Mouse (Mus musculus): Measurements from ENCODE around the gene Tec. TPM values are rescaled to one million over a fixed set of nuclear protein-coding genes. Genes with fewer than 3 reads are reported as not detected.

Gene Tec
- polyA plus RNA-seq, 1 experiment, result 7.8 TPM

GRCm38 (mm10) chr5:72895261-72895660 lies 27.0 kb upstream of the Tec start:
- WGBS, result 87% methylated on average over 11 of the region's 11 CpGs
- no peak for DNase-seq (ENCODE audit: low read depth, low spot score)

- DNase-seq (ENCODE audit: low read depth, low spot score), result no peak
- WGBS, result 63% methylated on average over 5 of the region's 5 CpGs
These were observed 25.7 kb upstream of the Tec start for GRCm38 (mm10) chr5:72893987-72894386.

- 2% methylated on average over 12 of the region's 12 CpGs for WGBS
- DNase-seq (ENCODE audit: low read depth, low spot score), result no peak
These were observed 23.3 kb upstream of the Tec start for GRCm38 (mm10) chr5:72891534-72891933.

- WGBS, result 61% methylated on average over 7 of the region's 7 CpGs
- DNase-seq (ENCODE audit: low read depth, low spot score), result no peak
These were observed 20.0 kb upstream of the Tec start for GRCm38 (mm10) chr5:72888260-72888659.

GRCm38 (mm10) chr5:72886458-72887222 lies 18.4 kb upstream of the Tec start:
- no peak for DNase-seq (ENCODE audit: low read depth, low spot score)
- 82% methylated on average over 19 of the region's 19 CpGs for WGBS

GRCm38 (mm10) chr5:72883706-72884105 lies 15.4 kb upstream of the Tec start:
- 27% methylated on average over 3 of the region's 3 CpGs for WGBS
- DNase-seq (ENCODE audit: low read depth, low spot score), result no peak

- no peak for DNase-seq (ENCODE audit: low read depth, low spot score)
- 45% methylated on average over 2 of the region's 2 CpGs for WGBS
These were observed 14.1 kb upstream of the Tec start for GRCm38 (mm10) chr5:72882412-72882765.

- WGBS, result 56% methylated on average over 12 of the region's 12 CpGs
- no peak for DNase-seq (ENCODE audit: low read depth, low spot score)
These were observed 13.6 kb upstream of the Tec start for GRCm38 (mm10) chr5:72881748-72882411.

- 47% methylated on average over 5 of the region's 5 CpGs for WGBS
- DNase-seq (ENCODE audit: low read depth, low spot score), result no peak
These were observed 11.5 kb upstream of the Tec start for GRCm38 (mm10) chr5:72879736-72880135.

- DNase-seq (ENCODE audit: low read depth, low spot score), result no peak
- 82% methylated on average over 4 of the region's 4 CpGs for WGBS
These were observed 2.8 kb upstream of the Tec start for GRCm38 (mm10) chr5:72871114-72871513.

GRCm38 (mm10) chr5:72869779-72870608 lies 1.7 kb upstream of the Tec start:
- WGBS, result 60% methylated on average over 14 of the region's 14 CpGs
- no peak for DNase-seq (ENCODE audit: low read depth, low spot score)

- 17% methylated on average over 16 of the region's 16 CpGs for WGBS
- no peak for DNase-seq (ENCODE audit: low read depth, low spot score)
These were observed 1.1 kb downstream of the Tec start for GRCm38 (mm10) chr5:72867036-72867672.

GRCm38 (mm10) chr5:72866260-72866905 lies 1.9 kb downstream of the Tec start:
- DNase-seq (ENCODE audit: low read depth, low spot score), result no peak
- WGBS, result 41% methylated on average over 6 of the region's 6 CpGs

GRCm38 (mm10) chr5:72864654-72865178 lies 3.6 kb downstream of the Tec start:
- DNase-seq (ENCODE audit: low read depth, low spot score), result no peak
- 74% methylated on average over 3 of the region's 3 CpGs for WGBS

- whole genome bisulfite sequencing, result 89% methylated on average over 9 of the region's 9 CpGs
- no peak for DNase-seq (ENCODE audit: low read depth, low spot score)
These were observed 5.1 kb downstream of the Tec start for GRCm38 (mm10) chr5:72863166-72863565.

GRCm38 (mm10) chr5:72861726-72862385 lies 6.4 kb downstream of the Tec start:
- 75% methylated on average over 7 of the region's 7 CpGs for WGBS
- DNase-seq (ENCODE audit: low read depth, low spot score), result no peak

- DNase-seq (ENCODE audit: low read depth, low spot score), result no peak
- 69% methylated on average over 8 of the region's 8 CpGs for WGBS
These were observed 7.4 kb downstream of the Tec start for GRCm38 (mm10) chr5:72860899-72861298.

GRCm38 (mm10) chr5:72858306-72858705 lies 10.0 kb downstream of the Tec start:
- DNase-seq (ENCODE audit: low read depth, low spot score), result no peak
- 89% methylated on average over 12 of the region's 12 CpGs for WGBS

GRCm38 (mm10) chr5:72857756-72858155 lies 10.5 kb downstream of the Tec start:
- no peak for DNase-seq (ENCODE audit: low read depth, low spot score)
- 24% methylated on average over 4 of the region's 4 CpGs for WGBS
